ENCODE assay signal across 8 mouse cellular contexts in the genomic region with DNA sequence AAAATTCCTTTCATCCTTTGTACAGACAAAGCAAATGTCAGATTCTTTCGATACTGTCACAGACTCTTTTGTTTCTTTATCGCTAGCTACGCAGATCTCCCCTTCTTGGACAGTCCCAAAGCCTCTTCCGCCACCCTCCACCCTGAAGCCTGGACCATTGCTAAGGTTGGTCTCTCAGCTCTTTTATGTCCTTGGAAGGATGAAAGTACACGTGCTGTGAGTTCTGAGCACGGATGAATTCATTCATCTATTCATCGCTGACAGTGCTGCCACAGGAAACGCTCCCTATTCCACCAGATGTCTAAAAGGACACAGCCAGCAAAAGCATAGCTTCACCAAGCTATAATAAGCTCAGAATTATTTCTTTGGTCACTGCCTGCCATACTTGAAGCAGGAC. TPM values are rescaled to one million over a fixed set of nuclear protein-coding genes. Genes with fewer than 3 reads are reported as not detected.
DNase-seq lines count a peak whose midpoint lies in the region; ATAC-seq and TF ChIP-seq lines count a peak whose summit lies in the region.

No protein-coding gene starts in this region.

- H3K27ac ChIP-seq in hindbrain, embryonic 13.5 days: peak overlapping the region; percentile 93
- peak overlapping the region; percentile 82 for H3K27ac ChIP-seq in midbrain, postnatal 0 days (ENCODE audit: low read depth, low read length)

- peaks cover 22% of the 10 kb centered on the region for H3K4me1 ChIP-seq in hindbrain, embryonic 13.5 days (replicated peaks)
- 0 out of 2 replicates have a peak, but pooled peaks cover 2% of the 10 kb centered on the region for H3K4me1 ChIP-seq in midbrain, postnatal 0 days (ENCODE audit: insufficient read depth, low read length)

- TF ChIP-seq CTCF in midbrain, postnatal 0 days (IDR thresholded peaks at IDR 0.05): no peak

- DNase-seq in layer of hippocampus, adult 11-12 months (ENCODE audit: low spot score): peak; percentile 29
- DNase-seq in layer of hippocampus, adult 9-10 months (ENCODE audit: low spot score): no peak
- DNase-seq in embryo, embryonic 10 days (ENCODE audit: low spot score): peak; percentile 21
- DNase-seq in midbrain, postnatal 0 days (ENCODE audit: low spot score): peak; percentile 70
- DNase-seq in urinary bladder, adult 18-20 months (ENCODE audit: low spot score in 2 of 2): no peak
- no peak for DNase-seq in gastrocnemius, postnatal 25 days

- peak overlapping the region; percentile 53 for H3K4me2 ChIP-seq in hindbrain, embryonic 13.5 days
- peak overlapping the region; percentile 58 for H3K4me2 ChIP-seq in midbrain, postnatal 0 days (ENCODE audit: low read depth, low read length, poor library complexity, severe bottlenecking)

- H3K4me3 ChIP-seq in hindbrain, embryonic 13.5 days: peak overlapping the region; percentile 35
- H3K4me3 ChIP-seq in midbrain, postnatal 0 days (ENCODE audit: low read depth, low read length): peak overlapping the region; percentile 38

- WGBS in hindbrain, embryonic 13.5 days: 7% methylated on average over 8 of the region's 8 CpGs
- WGBS in midbrain, postnatal 0 days: 1% methylated on average over 8 of the region's 8 CpGs

- ATAC-seq in hindbrain, embryonic 13.5 days (ENCODE audit: low FRiP score): peak; percentile 61; the same call in 1 of the 2 replicates
- ATAC-seq in midbrain, postnatal 0 days (ENCODE audit: low FRiP score): peak; percentile 68; the same call in 1 of the 2 replicates
- ATAC-seq in megakaryocyte, adult 5-6 weeks (ENCODE audit: poor library complexity, severe bottlenecking): no peak

- no peaks in the 10 kb centered on the region for H3K27me3 ChIP-seq in hindbrain, embryonic 13.5 days
- no peaks in the 10 kb centered on the region for H3K27me3 ChIP-seq in midbrain, postnatal 0 days (ENCODE audit: insufficient read depth, low read length)

- no peaks in the 10 kb centered on the region for H3K9me3 ChIP-seq in hindbrain, embryonic 13.5 days
- H3K9me3 ChIP-seq in midbrain, postnatal 0 days (ENCODE audit: low read length): no peaks in the 10 kb centered on the region

- H3K9ac ChIP-seq in hindbrain, embryonic 13.5 days: peak overlapping the region; percentile 76
- H3K9ac ChIP-seq in midbrain, postnatal 0 days (replicated peaks; ENCODE audit: low read length, poor library complexity, severe bottlenecking): peak overlapping the region; percentile 72

- H3K36me3 ChIP-seq in hindbrain, embryonic 13.5 days: no peaks in the 10 kb centered on the region
- H3K36me3 ChIP-seq in midbrain, postnatal 0 days (ENCODE audit: insufficient read depth, low read length): no peaks in the 10 kb centered on the region

RNA-seq across cellular contexts. Expression of gene Mast2, which starts 58.0 kb away (rescaled TPM):
- 35.3 and 39.4 TPM in 2 replicates for polyA plus RNA-seq in hindbrain, embryonic 13.5 days (2015; fragmentation: Nextera tagmentation; extraction: Ambion mirVana)
- 95.8 and 97.4 TPM in 2 replicates for total RNA-seq in midbrain, postnatal 0 days (2014; rRNA removed)
- 27.1 and 30.3 TPM in 2 replicates for polyA plus RNA-seq in midbrain, postnatal 0 days (2015; fragmentation: Nextera tagmentation; extraction: Ambion mirVana)
- 22.1 and 28.7 TPM in 2 replicates for total RNA-seq in megakaryocyte, adult 5-6 weeks (2015)
- total RNA-seq in megakaryocyte, adult 5-6 weeks (2017): 10.5 and 11.7 TPM in 2 replicates
- total RNA-seq in gastrocnemius, postnatal 25 days (2021): 10 to 100 TPM; 76.6 to 83.8 TPM

Comparison
In these comparisons a context has a peak if more than half of its experiments do, and no peak if none do; other contexts are left out.
1. DNase-seq: peak in layer of hippocampus, adult 11-12 months (single experiment), embryo, embryonic 10 days (single experiment) and midbrain, postnatal 0 days (single experiment); none in layer of hippocampus, adult 9-10 months (single experiment), urinary bladder, adult 18-20 months (0 of 2) and gastrocnemius, postnatal 25 days (single experiment).